Mouse (Mus musculus) liver, embryonic 14.5 days (tissue): ENCODE data around the gene Moap1. TPM values are rescaled to one million over a fixed set of nuclear protein-coding genes. Genes with fewer than 3 reads are reported as not detected.

Source experiments
- ATAC-seq: fragments of 200-750 bp; cut with Nextera tagmentation; 2 replicates; pipeline ENCODE4 v1.8.0; 2017; ENCODE audit warnings: moderate number of reproducible peaks, mild to moderate bottlenecking, moderate library complexity; ENCODE audit not compliant: insufficient read depth
- DNase-seq, 3 experiments: peaks; one replicate each; pipeline ENCODE4 v3.0.0-alpha.2; 2012 to 2013; ENCODE audit warnings: low read depth in 3 of 3, low spot score in 3 of 3
- H3K27ac ChIP-seq: fragments of 300-500 bp; sonication (generic); 2 replicates; pipeline ENCODE4 v1.5.1; 2014; ENCODE audit warnings: moderate library complexity, mild to moderate bottlenecking, control low read depth, inconsistent platforms
- H3K27me3 ChIP-seq: fragments of 300-500 bp; sonication (generic); 2 replicates; pipeline ENCODE4 v1.6.1; 2014; ENCODE audit warnings: mild to moderate bottlenecking, low read length, moderate library complexity; ENCODE audit not compliant: control insufficient read depth, insufficient read depth
- H3K36me3 ChIP-seq: fragments of 300-500 bp; sonication (generic); replicated peaks from 2 replicates; pipeline ENCODE4 v1.6.1; 2014; ENCODE audit warnings: low read depth; ENCODE audit not compliant: control insufficient read depth, insufficient read depth
- H3K4me1 ChIP-seq, 2 experiments: fragments of 200-500 bp in 1 of 2; fragments of 300-500 bp in 1 of 2; sonication (generic) in 1 of 2; replicated peaks; 2 replicates each; pipeline ENCODE4 v1.6.1; 2012 to 2014; ENCODE audit warnings: antibody characterized with exemption in 1 of 2, inconsistent platforms in 1 of 2, low read length in 1 of 2; ENCODE audit not compliant: control insufficient read depth in 2 of 2, insufficient read depth in 2 of 2
- H3K4me2 ChIP-seq: fragments of 300-500 bp; sonication (generic); 2 replicates; pipeline ENCODE4 v1.6.1; 2014; ENCODE audit warnings: low read depth, mild to moderate bottlenecking, control low read depth, moderate library complexity
- H3K4me3 ChIP-seq, 2 experiments: fragments of 200-500 bp in 1 of 2; fragments of 300-500 bp in 1 of 2; sonication (generic) in 1 of 2; 2 replicates each; pipeline ENCODE4 v1.5.1; 2012 to 2014; ENCODE audit warnings: low read depth in 2 of 2, low read length in 2 of 2, mild to moderate bottlenecking in 2 of 2, control low read depth in 1 of 2, inconsistent platforms in 1 of 2, moderate library complexity in 1 of 2; ENCODE audit not compliant: insufficient read depth in 1 of 2
- H3K9ac ChIP-seq: fragments of 300-500 bp; sonication (generic); replicated peaks from 2 replicates; pipeline ENCODE4 v1.6.1; 2014; ENCODE audit warnings: mild to moderate bottlenecking, control low read depth, moderate library complexity
- H3K9me3 ChIP-seq: fragments of 300-500 bp; sonication (generic); 2 replicates; pipeline ENCODE4 v1.6.1; 2016; ENCODE audit warnings: low read length, mixed read lengths; ENCODE audit not compliant: control insufficient read depth
- CTCF ChIP-seq: IDR thresholded peaks from 2 replicates; pipeline ENCODE4 v1.5.1; 2016; ENCODE audit warnings: antibody characterized with exemption, low read depth, control low read depth
- EP300 ChIP-seq: IDR thresholded peaks from 2 replicates; pipeline ENCODE4 v1.6.1; 2016; ENCODE audit warnings: antibody characterized with exemption, low read depth
- WGBS: fragments of 180-500 bp; shearing (Covaris S2); extraction: QIAGEN DNeasy Blood & Tissue Kit; methylation state at CpG from one replicate; pipeline ENCODE4 v1.1.7; 2014; ENCODE audit not compliant: insufficient replicate concordance; 5-methylcytosine and 5-hydroxymethylcytosine counted together
- polyA plus RNA-seq, 2 experiments: library from polyadenylated mRNA; depleted of rRNA in 1 of 2; stranded (reverse) in 1 of 2; unstranded in 1 of 2; fragments of >200 nt; fragmentation: Nextera tagmentation in 1 of 2; extraction: Ambion mirVana in 1 of 2; gene quantifications; 2 replicates each; pipeline versions ENCODE4 v1.2.1 to v1.2.3; 2012 to 2014

Gene Moap1
- polyA plus RNA-seq, 2 experiments = 1.8 to 6.7 TPM

- no peak overlapping the region for H3K27ac ChIP-seq
- no peak for DNase-seq
These were observed 43.0 kb downstream of the Moap1 start for GRCm38 (mm10) chr12:102700453-102700852.

DNA sequence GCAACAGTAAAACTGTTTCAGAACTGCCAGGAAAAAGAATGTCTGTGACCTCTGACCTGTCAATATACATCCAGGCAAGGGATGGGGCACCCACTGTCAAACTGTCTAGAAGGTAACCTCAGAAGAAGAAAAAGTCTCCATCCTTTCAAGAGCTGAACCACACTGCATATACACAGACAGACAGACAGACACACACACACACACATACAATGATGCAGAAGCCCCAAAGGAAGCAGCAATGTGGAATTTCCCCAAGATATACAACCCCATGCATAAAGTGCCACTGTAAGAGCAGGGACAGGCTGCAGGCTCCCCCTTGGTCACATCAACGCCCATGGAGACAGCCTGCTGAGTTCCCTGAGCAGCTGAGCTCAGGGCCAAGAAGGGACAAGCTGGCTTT, 44.3 kb downstream of the Moap1 start:
- TF ChIP-seq CTCF = no peak
- no peak for TF ChIP-seq EP300
- H3K9me3 ChIP-seq = no peaks in the 10 kb centered on the region
- peaks cover 0 to 33% of the 10 kb centered on the region in 2 experiments; a peak in 3 of 4 replicates for H3K4me1 ChIP-seq
- H3K27ac ChIP-seq = no peak overlapping the region
- H3K4me2 ChIP-seq = no peak overlapping the region
- no peak overlapping the region for H3K4me3 ChIP-seq
- 46% methylated on average over 1 of the region's 1 CpGs for WGBS
- H3K9ac ChIP-seq = no peak overlapping the region
- ATAC-seq (no peak), DNase-seq (no peak)
- H3K36me3 ChIP-seq = no peaks in the 10 kb centered on the region
- H3K27me3 ChIP-seq = no peaks in the 10 kb centered on the region

More at GRCm38 (mm10) chr12:102700453-102700852, 43.0 kb downstream of the Moap1 start:
- 73% methylated on average over 12 of the region's 12 CpGs for WGBS
- Histone ChIP-seq H3K4me3 (no peak overlapping the region), H3K36me3 (no peaks in the 10 kb centered on the region), H3K9me3 (no peaks in the 10 kb centered on the region), H3K4me2 (no peak overlapping the region), H3K9ac (no peak overlapping the region), H3K27me3 (no peaks in the 10 kb centered on the region), H3K4me1 (peaks cover 0 to 33% of the 10 kb centered on the region in 2 experiments; a peak in 3 of 4 replicates)
- TF ChIP-seq CTCF (no peak), EP300 (no peak)
- ATAC-seq = no peak

GRCm38 (mm10) chr12:102698089-102698684, 45.3 kb downstream of the Moap1 start:
- no peaks in the 10 kb centered on the region for H3K27me3 ChIP-seq
- no peaks in the 10 kb centered on the region for H3K9me3 ChIP-seq
- H3K36me3 ChIP-seq = no peaks in the 10 kb centered on the region
- no peak overlapping the region for H3K27ac ChIP-seq
- no peak overlapping the region for H3K4me2 ChIP-seq
- 13% methylated on average over 1 of the region's 1 CpGs for WGBS
- DNase-seq (no peak), ATAC-seq (peak; percentile 52)
- no peak overlapping the region for H3K4me3 ChIP-seq
- TF ChIP-seq CTCF (no peak), EP300 (no peak)
- H3K9ac ChIP-seq = no peak overlapping the region
- peaks cover 0 to 25% of the 10 kb centered on the region in 2 experiments; a peak in 3 of 4 replicates for H3K4me1 ChIP-seq

GRCm38 (mm10) chr12:102697381-102697780, 46.1 kb downstream of the Moap1 start:
- no peak for ATAC-seq
- H3K9ac ChIP-seq = no peak overlapping the region
- H3K4me2 ChIP-seq = no peak overlapping the region
- no peaks in the 10 kb centered on the region for H3K9me3 ChIP-seq
- H3K36me3 ChIP-seq = no peaks in the 10 kb centered on the region
- no peak overlapping the region for H3K27ac ChIP-seq
- H3K4me3 ChIP-seq = no peak overlapping the region
- DNase-seq = no peak
- no peaks in the 10 kb centered on the region for H3K27me3 ChIP-seq
- H3K4me1 ChIP-seq = peaks cover 0 to 20% of the 10 kb centered on the region in 2 experiments; a peak in 3 of 4 replicates
- WGBS = 65% methylated on average over 7 of the region's 7 CpGs
- TF ChIP-seq CTCF = no peak
- TF ChIP-seq EP300 = no peak

- ATAC-seq (no peak), DNase-seq (no peak)
- Histone ChIP-seq H3K36me3 (no peaks in the 10 kb centered on the region), H3K4me3 (no peak overlapping the region), H3K9me3 (no peaks in the 10 kb centered on the region), H3K4me1 (peaks cover 0 to 20% of the 10 kb centered on the region in 2 experiments; a peak in 3 of 4 replicates), H3K4me2 (no peak overlapping the region), H3K9ac (no peak overlapping the region), H3K27me3 (no peaks in the 10 kb centered on the region), H3K27ac (no peak overlapping the region)
- WGBS = 76% methylated on average over 14 of the region's 14 CpGs
- TF ChIP-seq CTCF = no peak
- no peak for TF ChIP-seq EP300
These were observed 46.7 kb downstream of the Moap1 start for GRCm38 (mm10) chr12:102696635-102697354.
